Mouse (Mus musculus) neutrophil, adult 65 days (primary cell): ENCODE data around the gene Fndc1. TPM values are rescaled to one million over a fixed set of nuclear protein-coding genes. Genes with fewer than 3 reads are reported as not detected.

Experiments used
- total RNA-seq: library from RNA; stranded (reverse); gene quantifications from 2 replicates; pipeline ENCODE4 v1.2.4, GENCODE M21; 2023

Fndc1 gene
- 0.07 TPM in 1 of 2 replicates, not detected in the other for total RNA-seq

GRCm38 (mm10) chr17:7826819-7827515, at the start of gene Fndc1:
TSS of gene Fndc1 (minus strand) at chr17:7827302.

Other genes starting within 250 kb of the Fndc1 start
- 131 and 146 TPM in 2 replicates for gene Tagap, start 98.7 kb upstream of the Fndc1 start, total RNA-seq
- 18.2 and 25.5 TPM in 2 replicates for gene Rsph3a, start 118.3 kb upstream of the Fndc1 start, total RNA-seq